Mouse (Mus musculus) midbrain, postnatal 0 days (tissue): Measurements from ENCODE around the gene Ppan. TPM values are rescaled to one million over a fixed set of nuclear protein-coding genes. Genes with fewer than 3 reads are reported as not detected.
A peak's percentile ranks its signal among the peaks of the same experiment; 100 is the strongest.

ENCODE experiments used
- ATAC-seq: fragments of 200-750 bp; cut with Nextera tagmentation; 2 replicates; pipeline ENCODE4 v1.8.0; 2017; ENCODE audit warnings: moderate number of reproducible peaks, mild to moderate bottlenecking, moderate TSS enrichment, moderate library complexity; ENCODE audit not compliant: low FRiP score
- DNase-seq: peaks from one replicate; pipeline ENCODE4 v3.0.0-alpha.2; 2015; ENCODE audit warnings: low spot score
- H3K27ac ChIP-seq: fragments of 300-500 bp; sonication (generic); 2 replicates; pipeline ENCODE4 v1.5.1; 2014; ENCODE audit warnings: low read depth, mild to moderate bottlenecking, low read length, mixed read lengths
- H3K27me3 ChIP-seq: fragments of 300-500 bp; sonication (generic); 2 replicates; pipeline ENCODE4 v1.6.1; 2014; ENCODE audit warnings: low read length, control low read depth, mixed read lengths; ENCODE audit not compliant: insufficient read depth
- H3K36me3 ChIP-seq: fragments of 300-500 bp; sonication (generic); 2 replicates; pipeline ENCODE4 v1.6.1; 2014; ENCODE audit warnings: low read length, control low read depth, mixed read lengths; ENCODE audit not compliant: insufficient read depth
- H3K4me1 ChIP-seq: fragments of 300-500 bp; sonication (generic); 2 replicates; pipeline ENCODE4 v1.6.1; 2014; ENCODE audit warnings: mild to moderate bottlenecking, control low read depth, antibody characterized with exemption, low read length, mixed read lengths; ENCODE audit not compliant: insufficient read depth
- H3K4me2 ChIP-seq: fragments of 300-500 bp; sonication (generic); 2 replicates; pipeline ENCODE4 v1.6.1; 2014; ENCODE audit warnings: low read depth, mild to moderate bottlenecking, low read length, mixed read lengths; ENCODE audit not compliant: poor library complexity, severe bottlenecking
- H3K4me3 ChIP-seq: fragments of 300-500 bp; sonication (generic); 2 replicates; pipeline ENCODE4 v1.5.1; 2014; ENCODE audit warnings: low read depth, mild to moderate bottlenecking, low read length, moderate library complexity
- H3K9ac ChIP-seq: fragments of 300-500 bp; sonication (generic); replicated peaks from 2 replicates; pipeline ENCODE4 v1.6.1; 2014; ENCODE audit warnings: mild to moderate bottlenecking, low read length, moderate library complexity, mixed read lengths; ENCODE audit not compliant: poor library complexity, severe bottlenecking
- H3K9me3 ChIP-seq: fragments of 300-500 bp; sonication (generic); 2 replicates; pipeline ENCODE4 v1.6.1; 2016; ENCODE audit warnings: low read length, control low read depth
- CTCF ChIP-seq: IDR thresholded peaks from 2 replicates; pipeline ENCODE4 v1.5.1; 2016; ENCODE audit warnings: antibody characterized with exemption, mild to moderate bottlenecking
- WGBS: fragments of 180-500 bp; shearing (Covaris S2); extraction: QIAGEN DNeasy Blood & Tissue Kit; methylation state at CpG from one replicate; pipeline ENCODE4 v1.1.7; 2014; 5-methylcytosine and 5-hydroxymethylcytosine counted together
- polyA plus RNA-seq: library from polyadenylated mRNA; unstranded; fragments of >200 nt; fragmentation: Nextera tagmentation; extraction: Ambion mirVana; gene quantifications from 2 replicates; pipeline ENCODE4 v1.2.1, GENCODE M21; 2015
- total RNA-seq: library from RNA; depleted of rRNA; stranded (reverse); fragments of >200 nt; gene quantifications from 2 replicates; pipeline ENCODE4 v1.2.3, GENCODE M21; 2014

Ppan gene
- total and polyA plus RNA-seq, 2 experiments from 2014 or later: 37.9 to 42.0 TPM

DNA sequence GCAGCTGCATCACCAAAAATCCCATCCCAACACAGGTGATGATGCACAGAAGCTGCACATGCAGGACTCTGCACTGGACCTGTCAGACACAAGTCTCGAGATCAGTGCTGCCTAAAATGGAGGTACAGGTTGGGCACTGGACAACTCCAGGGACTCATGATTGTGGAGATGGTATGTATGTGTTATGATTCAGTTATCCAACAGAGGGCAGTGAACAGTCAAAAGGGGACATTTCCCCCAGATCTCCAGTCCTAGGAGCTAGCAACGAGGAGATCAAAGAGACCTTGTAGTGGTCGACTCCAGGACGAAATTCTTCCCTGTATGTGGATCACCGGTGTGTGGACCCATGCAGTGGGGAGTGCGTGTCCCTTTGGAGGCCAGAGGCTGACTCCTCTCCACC lies 28.0 kb upstream of the Ppan start:
- DNase-seq (no peak), ATAC-seq (no peak)
- H3K4me1 ChIP-seq: no peaks in the 10 kb centered on the region
- no peak overlapping the region for H3K4me2 ChIP-seq
- H3K27me3 ChIP-seq: peaks cover 3% of the 10 kb centered on the region; the same call in 1 of the 2 replicates
- H3K9ac ChIP-seq: no peak overlapping the region
- no peak overlapping the region for H3K4me3 ChIP-seq
- H3K9me3 ChIP-seq: no peaks in the 10 kb centered on the region
- H3K36me3 ChIP-seq: no peaks in the 10 kb centered on the region
- no peak for TF ChIP-seq CTCF
- 55% methylated on average over 6 of the region's 6 CpGs for WGBS
- H3K27ac ChIP-seq: no peak overlapping the region

DNA sequence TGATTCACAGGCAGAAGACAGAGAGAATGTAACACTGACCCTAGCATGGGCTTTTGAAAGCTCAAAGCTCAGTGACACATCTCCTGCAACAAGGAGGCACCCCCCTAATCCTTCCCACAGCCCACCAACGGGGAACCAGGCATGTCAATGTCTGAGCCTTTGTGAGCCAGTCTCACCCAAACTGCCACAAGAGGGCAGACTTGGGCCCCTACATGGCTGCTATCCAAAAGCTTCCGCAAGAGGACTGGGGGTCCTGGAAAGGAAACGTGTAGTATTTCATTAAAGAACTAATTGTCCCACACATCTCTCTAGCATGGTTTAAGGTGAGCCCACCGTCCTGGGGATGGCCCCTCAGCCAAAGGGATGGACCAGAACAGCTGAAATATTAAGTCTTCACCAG lies 26.2 kb upstream of the Ppan start:
- Histone ChIP-seq H3K4me3 (no peak overlapping the region), H3K36me3 (no peaks in the 10 kb centered on the region), H3K9me3 (no peaks in the 10 kb centered on the region), H3K4me1 (no peaks in the 10 kb centered on the region), H3K27ac (no peak overlapping the region), H3K27me3 (peaks cover 3% of the 10 kb centered on the region; the same call in 1 of the 2 replicates), H3K9ac (no peak overlapping the region), H3K4me2 (no peak overlapping the region)
- 7% methylated on average over 4 of the region's 4 CpGs for WGBS
- DNase-seq (peak; percentile 42), ATAC-seq (no peak)
- peak; percentile 63 for TF ChIP-seq CTCF

DNA sequence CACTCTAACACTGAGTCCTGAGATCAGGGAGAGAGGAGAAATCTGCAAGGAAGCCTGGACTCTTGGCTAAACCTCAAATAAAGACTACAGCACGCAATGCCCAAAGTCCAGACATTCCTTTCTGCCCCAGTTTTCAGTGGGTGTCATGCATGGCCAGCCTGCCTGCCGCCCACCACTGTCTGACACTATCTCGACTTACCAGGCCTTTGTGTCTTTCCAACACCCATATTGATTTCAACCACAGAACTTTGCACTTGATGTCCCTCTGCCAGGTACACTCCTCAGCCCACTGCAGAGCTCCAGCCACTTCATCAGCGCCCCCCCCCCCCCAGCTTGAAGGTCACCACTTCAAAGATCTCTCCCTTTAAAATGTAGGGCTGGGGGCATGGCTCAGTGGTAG lies 25.8 kb upstream of the Ppan start:
- no peak overlapping the region for H3K4me2 ChIP-seq
- H3K36me3 ChIP-seq: no peaks in the 10 kb centered on the region
- H3K27ac ChIP-seq: no peak overlapping the region
- no peaks in the 10 kb centered on the region for H3K9me3 ChIP-seq
- 59% methylated on average over 4 of the region's 4 CpGs for WGBS
- ATAC-seq (no peak), DNase-seq (no peak)
- H3K4me3 ChIP-seq: no peak overlapping the region
- peaks cover 3% of the 10 kb centered on the region; the same call in 1 of the 2 replicates for H3K27me3 ChIP-seq
- H3K9ac ChIP-seq: no peak overlapping the region
- H3K4me1 ChIP-seq: no peaks in the 10 kb centered on the region
- TF ChIP-seq CTCF: no peak

DNA sequence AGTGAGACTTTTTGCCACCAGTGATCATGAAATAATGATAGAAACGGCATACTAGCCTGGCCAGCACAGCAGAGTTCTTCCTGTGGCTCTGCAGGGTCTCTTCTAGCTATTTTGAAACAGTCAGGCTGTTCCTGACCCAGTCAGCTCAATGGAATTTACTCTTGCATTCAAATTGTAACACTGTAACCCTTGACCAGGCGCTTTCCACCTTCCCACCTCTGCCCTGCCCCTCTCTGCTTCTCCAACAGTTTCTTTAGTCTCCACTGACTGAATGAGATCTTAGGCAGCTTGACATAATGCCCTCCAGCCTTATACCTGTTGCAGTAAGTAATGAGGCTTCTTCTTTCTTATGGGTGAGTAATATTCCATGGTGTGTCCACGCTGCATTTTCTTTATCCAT lies 21.1 kb upstream of the Ppan start:
- Histone ChIP-seq H3K36me3 (no peaks in the 10 kb centered on the region), H3K4me2 (no peak overlapping the region), H3K4me3 (no peak overlapping the region), H3K9me3 (no peaks in the 10 kb centered on the region), H3K9ac (no peak overlapping the region), H3K4me1 (0 out of 2 replicates have a peak, but pooled peaks cover 4% of the 10 kb centered on the region), H3K27ac (no peak overlapping the region), H3K27me3 (peaks cover 28% of the 10 kb centered on the region)
- ATAC-seq (no peak), DNase-seq (no peak)
- TF ChIP-seq CTCF: no peak
- WGBS: 53% methylated on average over 3 of the region's 3 CpGs

DNA sequence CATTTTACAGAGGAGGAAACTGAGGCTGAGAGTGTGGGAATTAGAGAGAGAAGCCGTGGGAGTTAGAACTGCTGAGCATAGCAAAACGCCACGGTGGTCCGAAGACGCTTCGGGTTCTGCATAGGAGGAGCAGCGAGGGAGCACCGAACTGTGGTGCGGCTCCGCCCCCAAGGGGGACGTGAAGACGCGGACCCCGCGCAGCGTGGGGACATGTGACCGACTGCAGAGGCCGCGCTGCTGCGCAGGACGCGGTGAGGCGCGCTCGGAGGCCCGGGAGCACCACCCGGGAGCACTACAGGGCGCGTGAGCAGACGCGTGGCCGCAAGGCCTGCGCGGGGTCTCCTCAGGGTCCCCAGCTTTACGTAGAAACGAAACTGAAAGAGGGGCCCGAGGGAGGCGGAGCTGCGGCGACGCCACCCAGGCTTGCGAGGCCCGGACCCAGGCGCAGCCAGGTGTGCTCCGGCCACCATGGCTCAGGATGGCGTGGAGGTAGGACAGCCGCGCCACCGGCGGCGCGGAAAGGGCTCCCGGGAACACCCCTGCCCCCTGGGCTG lies 19.4 kb upstream of the Ppan start, which contains the start of gene A230050P20Rik:
Gene A230050P20Rik, plus strand, starts transcription at position 195 of the 554 bp plus-strand sequence.
- 8% methylated on average over 48 of the region's 53 CpGs for WGBS
- peak within 1 kb of the TSS; percentile 63 for H3K4me2 ChIP-seq
- peak within 1 kb of the TSS; percentile 48 for H3K4me3 ChIP-seq
- no peak within 1 kb of the TSS for H3K27ac ChIP-seq
- H3K4me1 ChIP-seq: 0 out of 2 replicates have a peak, but pooled peaks cover 4% of the 10 kb centered on the region
- TF ChIP-seq CTCF: no peak
- H3K9me3 ChIP-seq: no peaks in the 10 kb centered on the region
- peaks cover 10% of the 10 kb centered on the region; the same call in 1 of the 2 replicates for H3K36me3 ChIP-seq
- H3K27me3 ChIP-seq: peaks cover 28% of the 10 kb centered on the region
- peak within 1 kb of the TSS; percentile 51 for H3K9ac ChIP-seq
- DNase-seq (peak; percentile 69), ATAC-seq (peak; percentile 57)

DNA sequence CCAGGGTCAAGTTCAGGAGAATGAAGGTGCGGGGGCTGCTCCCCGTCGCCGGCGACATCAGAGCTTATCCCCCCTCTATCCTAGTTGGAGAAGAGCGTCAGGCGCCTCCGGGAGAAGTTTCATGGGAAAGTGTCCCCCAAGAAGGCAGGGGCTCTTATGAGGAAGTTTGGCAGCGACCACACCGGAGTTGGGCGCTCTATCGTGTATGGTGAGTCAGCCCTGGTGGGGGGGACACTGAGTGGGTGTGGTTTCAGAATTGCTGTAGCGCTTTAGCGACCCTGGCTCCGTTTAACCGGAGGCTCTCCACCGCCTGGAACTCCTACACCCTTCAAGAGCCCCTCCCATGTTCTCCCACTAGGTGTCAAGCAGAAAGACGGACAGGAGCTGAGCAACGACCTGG lies 18.7 kb upstream of the Ppan start:
- H3K9ac ChIP-seq: no peak overlapping the region
- peak overlapping the region; percentile 48 for H3K4me3 ChIP-seq
- H3K27ac ChIP-seq: no peak overlapping the region
- DNase-seq: no peak
- 9% methylated on average over 19 of the region's 19 CpGs for WGBS
- peaks cover 28% of the 10 kb centered on the region for H3K27me3 ChIP-seq
- no peaks in the 10 kb centered on the region for H3K9me3 ChIP-seq
- no peak for TF ChIP-seq CTCF
- H3K4me1 ChIP-seq: 0 out of 2 replicates have a peak, but pooled peaks cover 4% of the 10 kb centered on the region
- ATAC-seq: no peak
- peaks cover 11% of the 10 kb centered on the region; the same call in 1 of the 2 replicates for H3K36me3 ChIP-seq
- peak overlapping the region; percentile 63 for H3K4me2 ChIP-seq
